ENCODE assay signal across 8 mouse cellular contexts in genomic region chr8:87804327-87804900, GRCm38 (mm10).
DNase-seq lines count a peak whose midpoint lies in the region; ATAC-seq and TF ChIP-seq lines count a peak whose summit lies in the region.

No protein-coding gene starts in this region.

- no peaks in the 10 kb centered on the region for H3K27me3 ChIP-seq in lung, embryonic 14.5 days (ENCODE audit: insufficient read depth, low read length)
- H3K27me3 ChIP-seq in forebrain, embryonic 14.5 days (replicated peaks; ENCODE audit: control insufficient read depth, insufficient read depth, low read length) = no peaks in the 10 kb centered on the region
- no peaks in the 10 kb centered on the region for H3K27me3 ChIP-seq in limb, embryonic 10.5 days (ENCODE audit: low read depth, poor library complexity, severe bottlenecking)
- H3K27me3 ChIP-seq in thymus, adult 2 months (ENCODE audit: control insufficient read depth, insufficient read depth, low read length) = no peaks in the 10 kb centered on the region

- H3K27ac ChIP-seq in lung, embryonic 14.5 days (ENCODE audit: low read depth) = peak overlapping the region; percentile 16; the same call in 1 of the 2 replicates
- no peak overlapping the region for H3K27ac ChIP-seq in forebrain, embryonic 14.5 days (ENCODE audit: low read depth, low read length)
- H3K27ac ChIP-seq in limb, embryonic 10.5 days = peak overlapping the region; percentile 80
- no peak overlapping the region for H3K27ac ChIP-seq in thymus, adult 2 months (ENCODE audit: control insufficient read depth, insufficient read depth, low read length)

- no peak overlapping the region for H3K9ac ChIP-seq in lung, embryonic 14.5 days
- H3K9ac ChIP-seq in forebrain, embryonic 14.5 days (ENCODE audit: low read length) = no peak overlapping the region

- 27% methylated on average over 11 of the region's 11 CpGs for WGBS in lung, embryonic 14.5 days
- 72% methylated on average over 11 of the region's 11 CpGs for WGBS in forebrain, embryonic 14.5 days
- 33% methylated on average over 11 of the region's 11 CpGs for WGBS in limb, embryonic 10.5 days
- 69% methylated on average over 11 of the region's 11 CpGs for WGBS in thymus, adult 2 months

- H3K9me3 ChIP-seq in lung, embryonic 14.5 days (ENCODE audit: low read depth, low read length) = no peaks in the 10 kb centered on the region
- H3K9me3 ChIP-seq in forebrain, embryonic 14.5 days (replicated peaks; ENCODE audit: control insufficient read depth, low read length) = no peaks in the 10 kb centered on the region
- no peaks in the 10 kb centered on the region for H3K9me3 ChIP-seq in limb, embryonic 10.5 days (replicated peaks)

- peaks cover 10% of the 10 kb centered on the region; the same call in 1 of the 2 replicates for H3K4me1 ChIP-seq in lung, embryonic 14.5 days (ENCODE audit: insufficient read depth)
- H3K4me1 ChIP-seq in forebrain, embryonic 14.5 days (ENCODE audit: control insufficient read depth, insufficient read depth, low read length) = no peaks in the 10 kb centered on the region
- H3K4me1 ChIP-seq in limb, embryonic 10.5 days = peaks cover 51% of the 10 kb centered on the region
- H3K4me1 ChIP-seq in thymus, adult 2 months (replicated peaks; ENCODE audit: control insufficient read depth, insufficient read depth, low read length) = no peaks in the 10 kb centered on the region

- H3K4me3 ChIP-seq in lung, embryonic 14.5 days (ENCODE audit: low read depth, low read length) = no peak overlapping the region
- H3K4me3 ChIP-seq in forebrain, embryonic 14.5 days (ENCODE audit: low read depth, low read length) = no peak overlapping the region
- 0 out of 2 replicates have a peak overlapping the region, but pooled peaks have one; percentile 6 for H3K4me3 ChIP-seq in limb, embryonic 10.5 days
- no peak overlapping the region for H3K4me3 ChIP-seq in thymus, adult 2 months (ENCODE audit: control insufficient read depth, insufficient read depth, low read length)

- no peak for TF ChIP-seq POLR2A in thymus, adult 2 months (IDR thresholded peaks at IDR 0.05; ENCODE audit: control insufficient read depth, extremely low read depth, insufficient read depth, low read length, poor library complexity)

- intact Hi-C loops in heart, postnatal 25 days (cut with DNase I) = loop anchor here (10.0 kb wide), 1 partner anchor 160 kb away; no protein-coding TSS in a partner anchor

- no peaks in the 10 kb centered on the region for H3K36me3 ChIP-seq in lung, embryonic 14.5 days (ENCODE audit: insufficient read depth)
- no peaks in the 10 kb centered on the region for H3K36me3 ChIP-seq in forebrain, embryonic 14.5 days (ENCODE audit: control insufficient read depth, insufficient read depth, low read length)
- H3K36me3 ChIP-seq in limb, embryonic 10.5 days = peaks cover 15% of the 10 kb centered on the region
- H3K36me3 ChIP-seq in thymus, adult 2 months (ENCODE audit: control insufficient read depth, insufficient read depth, low read length) = no peaks in the 10 kb centered on the region

- DNase-seq in lung, embryonic 14.5 days = peak; percentile 50
- DNase-seq in lung, postnatal 25 days (ENCODE audit: low spot score) = no peak
- DNase-seq in forebrain, embryonic 14.5 days (ENCODE audit: low spot score) = no peak
- DNase-seq in heart, postnatal 25 days (ENCODE audit: low spot score) = peak; percentile 71
- DNase-seq in limb, embryonic 10.5 days (ENCODE audit: low spot score) = no peak
- peak; percentile 46 for DNase-seq in testis, postnatal 14 days (ENCODE audit: low spot score)
- no peak for DNase-seq in thymus, adult 2 months

- TF ChIP-seq CTCF in lung, embryonic 14.5 days (IDR thresholded peaks at IDR 0.05; ENCODE audit: low read depth) = no peak
- TF ChIP-seq CTCF in thymus, adult 2 months (IDR thresholded peaks at IDR 0.05; ENCODE audit: borderline replicate concordance, control insufficient read depth, extremely low read depth, insufficient read depth, low read length, poor library complexity) = no peak

- ATAC-seq in lung, embryonic 14.5 days (ENCODE audit: insufficient read depth) = peak; percentile 62
- ATAC-seq in forebrain, embryonic 14.5 days = 0 out of 2 replicates have a peak, but pooled peaks have one; percentile 2
- no peak for ATAC-seq in activated CD4-positive, CD25-positive, alpha-beta regulatory T cell, adult 4 months

- no peak overlapping the region for H3K4me2 ChIP-seq in lung, embryonic 14.5 days
- no peak overlapping the region for H3K4me2 ChIP-seq in forebrain, embryonic 14.5 days (ENCODE audit: low read length)

Comparison
In these comparisons a context has a peak if more than half of its experiments do, and no peak if none do; other contexts are left out.
1. DNase-seq: peak in lung, embryonic 14.5 days (single experiment), heart, postnatal 25 days (single experiment) and testis, postnatal 14 days (single experiment); none in lung, postnatal 25 days (single experiment), forebrain, embryonic 14.5 days (single experiment), limb, embryonic 10.5 days (single experiment) and thymus, adult 2 months (single experiment).
2. H3K27ac ChIP-seq: peak in lung, embryonic 14.5 days (single experiment) and limb, embryonic 10.5 days (single experiment); none in forebrain, embryonic 14.5 days (single experiment) and thymus, adult 2 months (single experiment).